Mouse (Mus musculus): ENCODE results near the gene Rap1gap.

The Rap1gap gene

DNA sequence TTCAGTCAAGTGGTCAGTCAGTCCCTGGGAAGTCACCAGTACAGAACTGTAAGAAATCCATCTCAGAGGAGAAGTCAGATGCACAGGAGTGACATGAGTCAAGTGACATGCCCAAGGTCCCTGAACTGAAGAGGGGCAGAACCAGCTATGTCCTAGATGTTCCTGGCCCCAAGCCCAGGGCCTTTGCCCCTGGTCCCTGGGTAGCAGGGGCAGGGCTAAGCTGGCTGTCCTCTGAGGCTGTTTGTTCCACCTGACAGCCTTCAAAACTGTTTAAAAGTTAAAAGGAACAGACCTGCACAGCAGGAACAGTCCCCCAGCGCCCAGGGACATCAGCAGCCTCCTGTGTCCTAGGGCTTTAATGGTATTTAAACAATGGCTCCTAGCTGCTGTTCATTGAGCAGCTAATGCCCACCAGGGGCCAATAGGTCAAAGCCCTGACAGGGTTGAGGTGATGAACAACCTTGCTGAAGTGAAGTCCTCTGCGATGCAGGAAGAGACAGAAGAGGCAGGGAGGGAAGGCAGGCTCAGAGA lies 108.9 kb downstream of the Rap1gap start:
- no peak for DNase-seq (ENCODE audit: extremely low read depth, low read depth)

DNA sequence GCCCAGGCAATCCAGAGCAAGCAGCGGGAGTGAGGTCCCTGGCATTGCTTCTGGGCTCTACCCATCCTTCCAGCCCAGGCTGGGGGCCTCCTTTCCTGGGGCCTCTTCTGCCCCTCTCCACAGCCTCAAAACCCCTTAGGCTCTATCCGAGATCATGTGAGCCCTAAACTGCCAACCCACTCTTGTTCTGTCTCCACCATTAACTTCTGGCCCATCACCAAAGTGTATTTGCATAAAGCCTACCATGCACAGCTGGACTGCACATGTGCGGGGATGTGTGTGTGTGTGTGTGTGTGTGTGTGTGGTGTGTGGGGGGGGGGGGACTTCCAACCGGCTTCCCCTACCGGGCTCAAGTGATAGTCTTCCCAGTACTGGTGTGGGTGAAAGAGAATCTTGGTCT lies 109.5 kb downstream of the Rap1gap start:
- no peak for DNase-seq (ENCODE audit: extremely low read depth, low read depth)

DNA sequence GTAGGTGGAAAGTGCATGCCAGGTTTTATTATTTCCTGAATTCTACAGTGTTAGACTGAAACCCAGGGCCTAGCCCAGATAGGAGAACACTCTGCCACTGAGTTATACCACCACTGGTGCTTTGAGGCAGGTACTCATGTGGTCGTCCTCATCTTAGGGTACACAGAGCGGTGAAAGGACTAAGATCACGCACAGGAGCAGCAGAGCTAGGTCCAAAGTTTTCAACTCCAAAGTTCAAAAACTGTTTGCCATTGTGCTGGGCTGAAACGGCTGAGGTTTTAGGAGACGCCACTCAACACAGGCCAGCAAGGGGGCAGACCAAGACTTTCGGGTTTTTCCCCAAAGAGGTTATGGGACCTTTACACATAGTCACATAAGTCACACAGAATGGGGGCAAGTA lies 110.0 kb downstream of the Rap1gap start:
- DNase-seq (ENCODE audit: extremely low read depth, low read depth) = no peak

DNA sequence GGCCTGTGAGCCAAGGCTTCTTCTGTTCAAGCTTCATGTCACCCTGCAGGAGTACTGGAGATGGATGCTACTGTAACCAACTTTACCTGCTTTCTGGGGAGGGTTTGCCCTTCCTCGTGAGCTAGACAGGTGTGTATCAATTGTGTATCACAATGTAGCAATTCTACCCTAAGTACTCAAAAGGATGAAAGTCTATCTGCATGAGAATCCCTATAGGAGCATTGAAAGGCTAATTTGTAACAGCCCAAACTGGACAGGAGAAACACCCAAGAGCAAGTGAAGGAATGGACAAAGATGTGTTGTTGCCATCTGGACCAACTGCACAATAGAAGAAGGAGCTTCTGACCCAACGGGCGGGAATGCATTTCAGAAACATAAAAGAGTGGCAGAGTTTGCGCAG lies 113.3 kb downstream of the Rap1gap start:
- no peak for DNase-seq (ENCODE audit: extremely low read depth, low read depth)

DNA sequence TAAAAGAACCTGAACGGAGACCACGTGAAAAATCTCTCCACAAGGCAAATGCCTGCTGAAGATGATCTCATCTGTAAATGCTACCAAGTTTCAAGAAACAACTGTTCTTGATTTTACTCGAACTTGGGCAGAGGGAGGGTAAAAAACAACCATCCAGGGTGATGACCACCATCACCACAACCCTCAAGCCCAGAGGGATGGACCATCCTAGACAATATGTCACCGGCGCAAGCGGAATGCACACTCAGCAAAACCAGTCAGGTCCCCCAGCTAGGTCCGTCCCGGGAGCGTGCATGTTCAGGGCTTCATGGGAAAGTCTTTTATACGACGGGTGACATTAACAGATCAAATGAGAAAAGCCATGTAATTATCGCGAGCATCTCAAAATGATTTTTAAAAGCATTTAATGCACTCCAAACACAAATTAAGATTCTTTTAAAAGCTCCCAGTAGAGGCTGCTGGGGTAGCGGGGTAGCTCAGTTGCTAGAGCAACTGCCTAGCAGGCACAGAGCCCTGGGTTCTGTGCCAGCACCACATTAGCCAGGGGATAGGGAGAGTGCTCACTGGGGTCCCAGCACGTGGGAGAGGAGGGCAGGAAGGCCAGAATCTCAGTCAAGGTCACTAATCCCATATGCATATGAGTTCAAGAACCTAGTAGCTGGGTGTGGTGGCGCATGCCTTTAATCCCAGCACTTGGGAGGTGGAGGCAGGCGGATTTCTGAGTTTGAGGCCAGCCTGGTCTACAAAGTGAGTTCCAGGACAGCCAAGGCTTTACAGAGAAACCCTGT lies 114.1 kb downstream of the Rap1gap start:
- no peak for DNase-seq (ENCODE audit: extremely low read depth, low read depth)
